Mouse (Mus musculus) lung, postnatal 0 days (tissue): ENCODE results near the gene Ccdc170. TPM values are rescaled to one million over a fixed set of nuclear protein-coding genes. Genes with fewer than 3 reads are reported as not detected.
"Not testable (repeated sequence)": the region's sequence is repeated elsewhere in the genome, so short reads cannot be mapped to it uniquely, and the experiment has no call there.

Source experiments
- ATAC-seq: fragments of 200-750 bp; cut with Nextera tagmentation; 2 replicates; pipeline ENCODE4 v1.8.0; 2017; ENCODE audit warnings: moderate library complexity
- DNase-seq: peaks from one replicate; pipeline ENCODE4 v3.0.0-alpha.2; 2016; ENCODE audit warnings: low spot score
- H3K27ac ChIP-seq: fragments of 300-500 bp; sonication (generic); 2 replicates; pipeline ENCODE4 v1.5.1; 2014; ENCODE audit warnings: antibody characterized with exemption, mild to moderate bottlenecking, low read length, mixed read lengths
- H3K27me3 ChIP-seq: fragments of 300-500 bp; sonication (generic); replicated peaks from 2 replicates; pipeline ENCODE4 v1.6.1; 2014; ENCODE audit warnings: low read length, mixed read lengths; ENCODE audit not compliant: insufficient read depth
- H3K36me3 ChIP-seq: fragments of 300-500 bp; sonication (generic); 2 replicates; pipeline ENCODE4 v1.6.1; 2014; ENCODE audit warnings: low read length, mixed read lengths; ENCODE audit not compliant: insufficient read depth
- H3K4me1 ChIP-seq: fragments of 300-500 bp; sonication (generic); 2 replicates; pipeline ENCODE4 v1.6.1; 2014; ENCODE audit warnings: antibody characterized with exemption, low read depth, low read length, mixed read lengths; ENCODE audit not compliant: insufficient read depth
- H3K4me2 ChIP-seq: fragments of 300-500 bp; sonication (generic); replicated peaks from 2 replicates; pipeline ENCODE4 v1.6.1; 2014; ENCODE audit warnings: low read depth, mild to moderate bottlenecking, low read length, moderate library complexity, mixed read lengths
- H3K4me3 ChIP-seq: fragments of 300-500 bp; sonication (generic); 2 replicates; pipeline ENCODE4 v1.5.1; 2014; ENCODE audit warnings: low read depth, low read length
- H3K9ac ChIP-seq: fragments of 300-500 bp; sonication (generic); replicated peaks from 2 replicates; pipeline ENCODE4 v1.6.1; 2014; ENCODE audit warnings: low read depth, mild to moderate bottlenecking
- H3K9me3 ChIP-seq: fragments of 300-500 bp; sonication (generic); 2 replicates; pipeline ENCODE4 v1.6.1; 2016; ENCODE audit warnings: low read length, mixed read lengths
- CTCF ChIP-seq: IDR thresholded peaks from 2 replicates; pipeline ENCODE4 v1.5.1; 2016; ENCODE audit warnings: antibody characterized with exemption, mild to moderate bottlenecking
- EP300 ChIP-seq: IDR thresholded peaks from 2 replicates; pipeline ENCODE4 v1.6.1; 2016; ENCODE audit warnings: antibody characterized with exemption, mild to moderate bottlenecking, control low read depth
- WGBS: fragments of 180-500 bp; shearing (Covaris S2); extraction: QIAGEN DNeasy Blood & Tissue Kit; methylation state at CpG from one replicate; pipeline ENCODE4 v1.1.7; 2014; 5-methylcytosine and 5-hydroxymethylcytosine counted together
- polyA plus RNA-seq: library from polyadenylated mRNA; unstranded; fragments of >200 nt; fragmentation: Nextera tagmentation; extraction: Ambion mirVana; gene quantifications from 2 replicates; pipeline ENCODE4 v1.2.1, GENCODE M21; 2015

Ccdc170 gene
- polyA plus RNA-seq, 1 experiment from 2014 or later = 2.1 TPM

GRCm38 (mm10) chr10:4600796-4601474 lies 118.6 kb downstream of the Ccdc170 start:
- DNase-seq (no peak), ATAC-seq (no peak)
- no peak overlapping the region for H3K9ac ChIP-seq
- H3K4me2 ChIP-seq = no peak overlapping the region
- 55% methylated on average over 2 of the region's 2 CpGs for WGBS
- no peaks in the 10 kb centered on the region for H3K9me3 ChIP-seq
- no peaks in the 10 kb centered on the region for H3K4me1 ChIP-seq
- no peak overlapping the region for H3K27ac ChIP-seq
- no peaks in the 10 kb centered on the region for H3K36me3 ChIP-seq
- TF ChIP-seq CTCF = no peak
- no peak for TF ChIP-seq EP300
- H3K4me3 ChIP-seq = no peak overlapping the region
- no peaks in the 10 kb centered on the region for H3K27me3 ChIP-seq

GRCm38 (mm10) chr10:4601612-4602011 lies 119.3 kb downstream of the Ccdc170 start:
- not testable (repeated sequence) for H3K4me1 ChIP-seq, H3K27ac ChIP-seq, H3K27me3 ChIP-seq, ATAC-seq, H3K4me2 ChIP-seq, DNase-seq, H3K9ac ChIP-seq, H3K9me3 ChIP-seq, H3K4me3 ChIP-seq, H3K36me3 ChIP-seq

GRCm38 (mm10) chr10:4602466-4602865 lies 120.2 kb downstream of the Ccdc170 start:
- Histone ChIP-seq H3K27ac (no peak overlapping the region), H3K27me3 (no peaks in the 10 kb centered on the region), H3K4me2 (no peak overlapping the region), H3K9me3 (no peaks in the 10 kb centered on the region), H3K4me3 (no peak overlapping the region), H3K4me1 (no peaks in the 10 kb centered on the region), H3K36me3 (no peaks in the 10 kb centered on the region), H3K9ac (no peak overlapping the region)
- 70% methylated on average over 4 of the region's 4 CpGs for WGBS
- TF ChIP-seq EP300 = no peak
- no peak for TF ChIP-seq CTCF
- ATAC-seq = no peak
- DNase-seq = no peak

- no peak for ATAC-seq
- WGBS = 67% methylated on average over 4 of the region's 4 CpGs
- no peaks in the 10 kb centered on the region for H3K4me1 ChIP-seq
These were observed 122.4 kb downstream of the Ccdc170 start for GRCm38 (mm10) chr10:4604527-4605209.

GRCm38 (mm10) chr10:4610234-4610633 lies 127.9 kb downstream of the Ccdc170 start:
- WGBS = 71% methylated on average over 2 of the region's 2 CpGs
- H3K4me2 ChIP-seq = no peak overlapping the region
- H3K27ac ChIP-seq = no peak overlapping the region
- no peaks in the 10 kb centered on the region for H3K9me3 ChIP-seq
- H3K9ac ChIP-seq = no peak overlapping the region
- DNase-seq = no peak
- ATAC-seq = no peak
- no peak for TF ChIP-seq CTCF
- no peak for TF ChIP-seq EP300
- no peaks in the 10 kb centered on the region for H3K4me1 ChIP-seq
- H3K4me3 ChIP-seq = no peak overlapping the region
- H3K36me3 ChIP-seq = no peaks in the 10 kb centered on the region
- no peaks in the 10 kb centered on the region for H3K27me3 ChIP-seq

More at GRCm38 (mm10) chr10:4604527-4605209, 122.4 kb downstream of the Ccdc170 start:
- DNase-seq = no peak
- TF ChIP-seq CTCF (no peak), EP300 (no peak)
- Histone ChIP-seq H3K27ac (no peak overlapping the region), H3K4me3 (no peak overlapping the region), H3K9me3 (no peaks in the 10 kb centered on the region), H3K4me2 (no peak overlapping the region), H3K27me3 (no peaks in the 10 kb centered on the region), H3K9ac (no peak overlapping the region), H3K36me3 (no peaks in the 10 kb centered on the region)

- Histone ChIP-seq H3K9me3 (no peaks in the 10 kb centered on the region), H3K4me1 (no peaks in the 10 kb centered on the region), H3K9ac (no peak within 1 kb of the TSS), H3K4me2 (peak within 1 kb of the TSS; percentile 49), H3K27ac (no peak within 1 kb of the TSS), H3K27me3 (no peaks in the 10 kb centered on the region), H3K36me3 (no peaks in the 10 kb centered on the region), H3K4me3 (peak within 1 kb of the TSS; percentile 18)
- no peak for ATAC-seq
- WGBS = 28% methylated on average over 13 of the region's 13 CpGs
- peak; percentile 21 for DNase-seq
- TF ChIP-seq EP300 = no peak
- peak; percentile 26; the same call in 1 of the 2 replicates for TF ChIP-seq CTCF
These were observed 129.3 kb downstream of the Ccdc170 start, which contains the start of gene Esr1 for GRCm38 (mm10) chr10:4611386-4612155. Gene Esr1 (plus strand): TSS chr10:4611593.

Other genes with a start within 250 kb of the Ccdc170 start
- 49.7 and 59.9 TPM in 2 replicates for gene Akap12, start 216.1 kb upstream of the Ccdc170 start, polyA plus RNA-seq
- 9.2 and 9.4 TPM in 2 replicates for gene Zbtb2, start 94.4 kb upstream of the Ccdc170 start, polyA plus RNA-seq
- gene Rmnd1, start 50.1 kb upstream of the Ccdc170 start, polyA plus RNA-seq = 16.5 and 17.9 TPM in 2 replicates
- 9.0 and 10.2 TPM in 2 replicates for gene Armt1, start 50.0 kb upstream of the Ccdc170 start, polyA plus RNA-seq
- 0.24 and 0.26 TPM in 2 replicates for gene Esr1, start 129.1 kb downstream of the Ccdc170 start, polyA plus RNA-seq